Mouse (Mus musculus) kidney, adult 2 months (tissue): Measurements from ENCODE around the gene Cbfb.

Experiments
- CTCF ChIP-seq: fragments of 200-500 bp; conservative IDR thresholded peaks from 2 replicates; pipeline ENCODE4 v1.5.1; 2011; ENCODE audit warnings: low read depth, mild to moderate bottlenecking, control low read depth, low read length, moderate library complexity, mixed read lengths; ENCODE audit not compliant: insufficient read depth, insufficient read length
- POLR2A ChIP-seq: fragments of 200-500 bp; IDR thresholded peaks from one replicate; pipeline ENCODE4 v1.6.1; 2011; ENCODE audit warnings: low read depth, low read length, control low read depth

- TF ChIP-seq POLR2A (no peak), CTCF (0 out of 2 replicates have a peak, but pooled peaks have one; percentile 15)
Measured at GRCm38 (mm10) chr8:105214104-105214503, 43.6 kb downstream of the Cbfb start.
